Mouse (Mus musculus): ENCODE data around the gene 6330409D20Rik. TPM values are rescaled to one million over a fixed set of nuclear protein-coding genes. Genes with fewer than 3 reads are reported as not detected.
A peak's percentile ranks its signal among the peaks of the same experiment; 100 is the strongest.

6330409D20Rik gene
- total and polyA plus RNA-seq, 2 experiments from 2014 or later = 3.7 to 3.8 TPM

GRCm38 (mm10) chr2:32712108-32712551 lies 28.7 kb downstream of the 6330409D20Rik start:
- H3K27me3 ChIP-seq (ENCODE audit: insufficient read depth, low read length) = no peaks in the 10 kb centered on the region
- H3K36me3 ChIP-seq (ENCODE audit: insufficient read depth, low read length) = peaks cover 27% of the 10 kb centered on the region
- under 1% methylated on average over 41 of the region's 41 CpGs for WGBS
- H3K9ac ChIP-seq (replicated peaks; ENCODE audit: low read length, poor library complexity, severe bottlenecking) = peak overlapping the region; percentile 86
- H3K9me3 ChIP-seq (ENCODE audit: low read length) = no peaks in the 10 kb centered on the region
- H3K4me3 ChIP-seq (ENCODE audit: low read depth, low read length) = peak overlapping the region; percentile 90
- peak overlapping the region; percentile 97 for H3K4me2 ChIP-seq (ENCODE audit: low read depth, low read length, poor library complexity, severe bottlenecking)
- ATAC-seq (ENCODE audit: low FRiP score) = peak; percentile 34
- TF ChIP-seq CTCF (IDR thresholded peaks at IDR 0.05) = no peak
- peaks cover 8% of the 10 kb centered on the region; the same call in 1 of the 2 replicates for H3K4me1 ChIP-seq (ENCODE audit: insufficient read depth, low read length)
- H3K27ac ChIP-seq (ENCODE audit: low read depth, low read length) = peak overlapping the region; percentile 92; the same call in 1 of the 2 replicates
- DNase-seq (ENCODE audit: low spot score) = peak; percentile 27

GRCm38 (mm10) chr2:32711301-32712056 lies 29.3 kb downstream of the 6330409D20Rik start:
- H3K9ac ChIP-seq (replicated peaks; ENCODE audit: low read length, poor library complexity, severe bottlenecking) = peak overlapping the region; percentile 86; the same call in 1 of the 2 replicates
- H3K4me3 ChIP-seq (ENCODE audit: low read depth, low read length) = peak overlapping the region; percentile 90
- ATAC-seq (ENCODE audit: low FRiP score) = no peak
- no peaks in the 10 kb centered on the region for H3K27me3 ChIP-seq (ENCODE audit: insufficient read depth, low read length)
- WGBS = 30% methylated on average over 9 of the region's 9 CpGs
- H3K4me2 ChIP-seq (ENCODE audit: low read depth, low read length, poor library complexity, severe bottlenecking) = peak overlapping the region; percentile 97
- H3K4me1 ChIP-seq (ENCODE audit: insufficient read depth, low read length) = peaks cover 8% of the 10 kb centered on the region; the same call in 1 of the 2 replicates
- no peak for DNase-seq (ENCODE audit: low spot score)
- TF ChIP-seq CTCF (IDR thresholded peaks at IDR 0.05) = peak; percentile 27; the same call in 1 of the 2 replicates
- peaks cover 33% of the 10 kb centered on the region for H3K36me3 ChIP-seq (ENCODE audit: insufficient read depth, low read length)
- H3K27ac ChIP-seq (ENCODE audit: low read depth, low read length) = 0 out of 2 replicates have a peak overlapping the region, but pooled peaks have one; percentile 92
- no peaks in the 10 kb centered on the region for H3K9me3 ChIP-seq (ENCODE audit: low read length)

- no peak overlapping the region for H3K4me3 ChIP-seq (ENCODE audit: low read depth, low read length)
- H3K9ac ChIP-seq (replicated peaks; ENCODE audit: low read length, poor library complexity, severe bottlenecking) = no peak overlapping the region
- H3K36me3 ChIP-seq (ENCODE audit: insufficient read depth, low read length) = peaks cover 41% of the 10 kb centered on the region
- H3K4me1 ChIP-seq (ENCODE audit: insufficient read depth, low read length) = peaks cover 8% of the 10 kb centered on the region; the same call in 1 of the 2 replicates
- no peak overlapping the region for H3K4me2 ChIP-seq (ENCODE audit: low read depth, low read length, poor library complexity, severe bottlenecking)
- no peak for DNase-seq (ENCODE audit: low spot score)
- TF ChIP-seq CTCF (IDR thresholded peaks at IDR 0.05) = no peak
- WGBS = 83% methylated on average over 5 of the region's 5 CpGs
- no peaks in the 10 kb centered on the region for H3K27me3 ChIP-seq (ENCODE audit: insufficient read depth, low read length)
- no peaks in the 10 kb centered on the region for H3K9me3 ChIP-seq (ENCODE audit: low read length)
- no peak overlapping the region for H3K27ac ChIP-seq (ENCODE audit: low read depth, low read length)
- ATAC-seq (ENCODE audit: low FRiP score) = no peak
Measured at GRCm38 (mm10) chr2:32710425-32710824, 30.4 kb downstream of the 6330409D20Rik start.

- ATAC-seq (ENCODE audit: low FRiP score) = no peak
- Histone ChIP-seq H3K4me2 (ENCODE audit: low read depth, low read length, poor library complexity, severe bottlenecking) (no peak overlapping the region), H3K27ac (ENCODE audit: low read depth, low read length) (no peak overlapping the region), H3K4me3 (ENCODE audit: low read depth, low read length) (no peak overlapping the region), H3K9me3 (ENCODE audit: low read length) (no peaks in the 10 kb centered on the region), H3K36me3 (ENCODE audit: insufficient read depth, low read length) (peaks cover 47% of the 10 kb centered on the region), H3K27me3 (ENCODE audit: insufficient read depth, low read length) (no peaks in the 10 kb centered on the region), H3K4me1 (ENCODE audit: insufficient read depth, low read length) (peaks cover 8% of the 10 kb centered on the region; the same call in 1 of the 2 replicates), H3K9ac (replicated peaks; ENCODE audit: low read length, poor library complexity, severe bottlenecking) (no peak overlapping the region)
- no peak for TF ChIP-seq CTCF (IDR thresholded peaks at IDR 0.05)
- DNase-seq (ENCODE audit: low spot score) = no peak
- WGBS = 92% methylated on average over 20 of the region's 20 CpGs
Measured at GRCm38 (mm10) chr2:32709521-32710137, 31.2 kb downstream of the 6330409D20Rik start.

- Histone ChIP-seq H3K4me3 (ENCODE audit: low read depth, low read length) (no peak overlapping the region), H3K4me1 (ENCODE audit: insufficient read depth, low read length) (peaks cover 5% of the 10 kb centered on the region; the same call in 1 of the 2 replicates), H3K9ac (replicated peaks; ENCODE audit: low read length, poor library complexity, severe bottlenecking) (no peak overlapping the region), H3K27ac (ENCODE audit: low read depth, low read length) (no peak overlapping the region), H3K9me3 (ENCODE audit: low read length) (no peaks in the 10 kb centered on the region), H3K4me2 (ENCODE audit: low read depth, low read length, poor library complexity, severe bottlenecking) (no peak overlapping the region), H3K36me3 (ENCODE audit: insufficient read depth, low read length) (peaks cover 50% of the 10 kb centered on the region), H3K27me3 (ENCODE audit: insufficient read depth, low read length) (no peaks in the 10 kb centered on the region)
- DNase-seq (ENCODE audit: low spot score) (peak; percentile 72), ATAC-seq (ENCODE audit: low FRiP score) (no peak)
- 43% methylated on average over 3 of the region's 3 CpGs for WGBS
- peak; percentile 87 for TF ChIP-seq CTCF (IDR thresholded peaks at IDR 0.05)
Measured at GRCm38 (mm10) chr2:32708643-32709042, 32.2 kb downstream of the 6330409D20Rik start.

- no peak for ATAC-seq (ENCODE audit: low FRiP score)
- WGBS = 93% methylated on average over 6 of the region's 6 CpGs
- Histone ChIP-seq H3K9me3 (ENCODE audit: low read length) (no peaks in the 10 kb centered on the region), H3K4me1 (ENCODE audit: insufficient read depth, low read length) (peaks cover 5% of the 10 kb centered on the region; the same call in 1 of the 2 replicates), H3K27me3 (ENCODE audit: insufficient read depth, low read length) (no peaks in the 10 kb centered on the region), H3K36me3 (ENCODE audit: insufficient read depth, low read length) (peaks cover 61% of the 10 kb centered on the region), H3K27ac (ENCODE audit: low read depth, low read length) (no peak overlapping the region), H3K4me3 (ENCODE audit: low read depth, low read length) (no peak overlapping the region), H3K4me2 (ENCODE audit: low read depth, low read length, poor library complexity, severe bottlenecking) (no peak overlapping the region), H3K9ac (replicated peaks; ENCODE audit: low read length, poor library complexity, severe bottlenecking) (no peak overlapping the region)
- DNase-seq (ENCODE audit: low spot score) = no peak
- no peak for TF ChIP-seq CTCF (IDR thresholded peaks at IDR 0.05)
Measured at GRCm38 (mm10) chr2:32706971-32707370, 33.8 kb downstream of the 6330409D20Rik start.
